Mouse (Mus musculus): ENCODE results near the gene Vmp1.

GRCm38 (mm10) chr11:86695461-86695860 lies 11.8 kb upstream of the Vmp1 start:
- TF ChIP-seq MAFK (IDR thresholded peaks at IDR 0.05; ENCODE audit: insufficient read depth, low read depth, low read length) (no peak), ZC3H11A (IDR thresholded peaks at IDR 0.05; ENCODE audit: borderline replicate concordance, low read depth, low read length) (no peak)

Data from ES-E14 (cell line).